Mouse (Mus musculus) intestine, embryonic 16.5 days (tissue): ENCODE measurements at regions not wholly inside any gene's neighbourhood (a gene's known extent, or its start where the extent isn't known, plus 50 kb on each side); places are given as distances from the start of the nearest gene placed in this dataset.

Experiments
- ATAC-seq: fragments of 200-750 bp; cut with Nextera tagmentation; 2 replicates; pipeline ENCODE4 v1.8.0; 2017; ENCODE audit warnings: moderate TSS enrichment, moderate library complexity
- H3K27ac ChIP-seq: fragments of 300-500 bp; sonication (generic); 2 replicates; pipeline ENCODE4 v1.5.1; 2014; ENCODE audit warnings: mild to moderate bottlenecking, low read length
- H3K27me3 ChIP-seq: fragments of 300-500 bp; sonication (generic); replicated peaks from 2 replicates; pipeline ENCODE4 v1.6.1; 2014; ENCODE audit warnings: low read length, control low read depth, mixed read lengths; ENCODE audit not compliant: control insufficient read depth, insufficient read depth
- H3K36me3 ChIP-seq: fragments of 300-500 bp; sonication (generic); 2 replicates; pipeline ENCODE4 v1.6.1; 2014; ENCODE audit warnings: low read length, control low read depth; ENCODE audit not compliant: control insufficient read depth, insufficient read depth
- H3K4me1 ChIP-seq: fragments of 300-500 bp; sonication (generic); 2 replicates; pipeline ENCODE4 v1.6.1; 2014; ENCODE audit warnings: low read length, control low read depth, mixed read lengths; ENCODE audit not compliant: control insufficient read depth, insufficient read depth
- H3K4me2 ChIP-seq: fragments of 300-500 bp; sonication (generic); 2 replicates; pipeline ENCODE4 v1.6.1; 2014; ENCODE audit warnings: low read depth, low read length, control low read depth
- H3K4me3 ChIP-seq: fragments of 300-500 bp; sonication (generic); 2 replicates; pipeline ENCODE4 v1.5.1; 2014; ENCODE audit warnings: mild to moderate bottlenecking, low read length
- H3K9ac ChIP-seq: fragments of 300-500 bp; sonication (generic); 2 replicates; pipeline ENCODE4 v1.6.1; 2014; ENCODE audit warnings: low read depth, low read length
- H3K9me3 ChIP-seq: fragments of 300-500 bp; sonication (generic); 2 replicates; pipeline ENCODE4 v1.6.1; 2016; ENCODE audit warnings: low read length, control low read depth; ENCODE audit not compliant: control insufficient read depth
- WGBS: fragments of 180-500 bp; shearing (Covaris S2); extraction: QIAGEN DNeasy Blood & Tissue Kit; methylation state at CpG from one replicate; pipeline ENCODE4 v1.1.7; 2014; 5-methylcytosine and 5-hydroxymethylcytosine counted together

GRCm38 (mm10) chr10:118737064-118737463, 132.9 kb downstream of the Dyrk2 start:
- Histone ChIP-seq H3K9me3 (no peaks in the 10 kb centered on the region), H3K4me3 (no peak overlapping the region), H3K4me2 (no peak overlapping the region), H3K27ac (no peak overlapping the region), H3K9ac (no peak overlapping the region), H3K36me3 (no peaks in the 10 kb centered on the region), H3K27me3 (no peaks in the 10 kb centered on the region), H3K4me1 (no peaks in the 10 kb centered on the region)
- no peak for ATAC-seq

- 78% methylated on average over 10 of the region's 10 CpGs for WGBS
- H3K4me1 ChIP-seq: no peaks in the 10 kb centered on the region
Measured at GRCm38 (mm10) chr10:118739849-118740481, 130.0 kb downstream of the Dyrk2 start.

GRCm38 (mm10) chr10:118743831-118744230, 126.2 kb downstream of the Dyrk2 start:
- no peaks in the 10 kb centered on the region for H3K4me1 ChIP-seq
- no peak for ATAC-seq
- 94% methylated on average over 9 of the region's 9 CpGs for WGBS
- no peaks in the 10 kb centered on the region for H3K36me3 ChIP-seq
- no peak overlapping the region for H3K4me3 ChIP-seq
- H3K27me3 ChIP-seq: no peaks in the 10 kb centered on the region
- H3K9me3 ChIP-seq: no peaks in the 10 kb centered on the region
- H3K4me2 ChIP-seq: no peak overlapping the region
- no peak overlapping the region for H3K27ac ChIP-seq
- H3K9ac ChIP-seq: no peak overlapping the region

More at GRCm38 (mm10) chr10:118739849-118740481, 130.0 kb downstream of the Dyrk2 start:
- no peak for ATAC-seq
- Histone ChIP-seq H3K4me3 (no peak overlapping the region), H3K9me3 (no peaks in the 10 kb centered on the region), H3K36me3 (no peaks in the 10 kb centered on the region), H3K4me2 (no peak overlapping the region), H3K27me3 (no peaks in the 10 kb centered on the region), H3K9ac (no peak overlapping the region), H3K27ac (no peak overlapping the region)

- Histone ChIP-seq H3K27ac (peak overlapping the region; percentile 81), H3K9ac (no peak overlapping the region), H3K4me1 (no peaks in the 10 kb centered on the region), H3K9me3 (no peaks in the 10 kb centered on the region), H3K4me3 (no peak overlapping the region), H3K4me2 (no peak overlapping the region; the same call in 1 of the 2 replicates), H3K36me3 (no peaks in the 10 kb centered on the region), H3K27me3 (no peaks in the 10 kb centered on the region)
- ATAC-seq: peak; percentile 88
- WGBS: 50% methylated on average over 4 of the region's 4 CpGs
Measured at GRCm38 (mm10) chr10:118746719-118747395, 123.2 kb downstream of the Dyrk2 start.

- WGBS: 87% methylated on average over 1 of the region's 1 CpGs
- no peaks in the 10 kb centered on the region for H3K9me3 ChIP-seq
- H3K36me3 ChIP-seq: no peaks in the 10 kb centered on the region
- no peak overlapping the region for H3K27ac ChIP-seq
- no peak overlapping the region for H3K4me3 ChIP-seq
- peak; percentile 36; the same call in 1 of the 2 replicates for ATAC-seq
- H3K4me1 ChIP-seq: no peaks in the 10 kb centered on the region
- no peak overlapping the region for H3K9ac ChIP-seq
- H3K4me2 ChIP-seq: no peak overlapping the region
- no peaks in the 10 kb centered on the region for H3K27me3 ChIP-seq
Measured at GRCm38 (mm10) chr10:118749039-118749438, 121.0 kb downstream of the Dyrk2 start.

GRCm38 (mm10) chr10:118749756-118750155, 120.3 kb downstream of the Dyrk2 start:
- Histone ChIP-seq H3K4me3 (no peak overlapping the region), H3K27me3 (no peaks in the 10 kb centered on the region), H3K27ac (no peak overlapping the region), H3K9ac (no peak overlapping the region), H3K4me2 (no peak overlapping the region), H3K9me3 (no peaks in the 10 kb centered on the region), H3K36me3 (no peaks in the 10 kb centered on the region), H3K4me1 (no peaks in the 10 kb centered on the region)
- 81% methylated on average over 6 of the region's 6 CpGs for WGBS
- ATAC-seq: no peak

- H3K36me3 ChIP-seq: no peaks in the 10 kb centered on the region
- WGBS: 67% methylated on average over 2 of the region's 2 CpGs
- no peak overlapping the region for H3K27ac ChIP-seq
- no peak overlapping the region for H3K4me2 ChIP-seq
- no peaks in the 10 kb centered on the region for H3K9me3 ChIP-seq
- H3K9ac ChIP-seq: no peak overlapping the region
- H3K27me3 ChIP-seq: no peaks in the 10 kb centered on the region
- no peak overlapping the region for H3K4me3 ChIP-seq
- ATAC-seq: no peak
- H3K4me1 ChIP-seq: no peaks in the 10 kb centered on the region
Measured at GRCm38 (mm10) chr10:118751110-118751509, 118.9 kb downstream of the Dyrk2 start.

GRCm38 (mm10) chr10:118753061-118753775, 116.8 kb downstream of the Dyrk2 start:
- H3K9ac ChIP-seq: no peak overlapping the region
- ATAC-seq: no peak
- H3K27me3 ChIP-seq: no peaks in the 10 kb centered on the region
- no peaks in the 10 kb centered on the region for H3K4me1 ChIP-seq
- H3K4me2 ChIP-seq: no peak overlapping the region
- H3K27ac ChIP-seq: no peak overlapping the region
- no peaks in the 10 kb centered on the region for H3K9me3 ChIP-seq
- H3K4me3 ChIP-seq: no peak overlapping the region
- WGBS: 80% methylated on average over 5 of the region's 5 CpGs
- no peaks in the 10 kb centered on the region for H3K36me3 ChIP-seq

- Histone ChIP-seq H3K27ac (no peak overlapping the region), H3K27me3 (no peaks in the 10 kb centered on the region), H3K9me3 (no peaks in the 10 kb centered on the region), H3K4me3 (no peak overlapping the region), H3K36me3 (no peaks in the 10 kb centered on the region), H3K4me1 (no peaks in the 10 kb centered on the region), H3K9ac (no peak overlapping the region), H3K4me2 (no peak overlapping the region)
- 84% methylated on average over 13 of the region's 13 CpGs for WGBS
- no peak for ATAC-seq
Measured at GRCm38 (mm10) chr10:118754791-118755190, 115.2 kb downstream of the Dyrk2 start.
